Mouse (Mus musculus) urinary bladder, postnatal 36 days (tissue): ENCODE results near the gene Cdc34b.

Experiments
- DNase-seq, 2 experiments: peaks; one replicate each; pipeline ENCODE4 v3.0.0; 2022; ENCODE audit warnings: low spot score in 2 of 2, mixed read lengths in 1 of 2

The Cdc34b gene

GRCm38 (mm10) chr11:94735746-94736145, 5.8 kb upstream of the Cdc34b start:
- no peak for DNase-seq

- no peak for DNase-seq
Measured at GRCm38 (mm10) chr11:94752946-94753713, 11.5 kb downstream of the Cdc34b start.

GRCm38 (mm10) chr11:94759916-94760315, 18.3 kb downstream of the Cdc34b start:
- DNase-seq: no peak

GRCm38 (mm10) chr11:94760364-94760763, 18.8 kb downstream of the Cdc34b start:
- no peak for DNase-seq

- DNase-seq: no peak
Measured at GRCm38 (mm10) chr11:94760799-94761198, 19.2 kb downstream of the Cdc34b start.

- no peak for DNase-seq
Measured at GRCm38 (mm10) chr11:94762281-94762680, 20.7 kb downstream of the Cdc34b start.

GRCm38 (mm10) chr11:94762775-94763174, 21.2 kb downstream of the Cdc34b start:
- DNase-seq: no peak

- DNase-seq: no peak
Measured at GRCm38 (mm10) chr11:94767241-94767640, 25.7 kb downstream of the Cdc34b start.

GRCm38 (mm10) chr11:94772363-94773055, 30.9 kb downstream of the Cdc34b start:
- no peak for DNase-seq

- DNase-seq: no peak
Measured at GRCm38 (mm10) chr11:94773851-94774250, 32.3 kb downstream of the Cdc34b start.

GRCm38 (mm10) chr11:94774887-94775497, 33.4 kb downstream of the Cdc34b start:
- no peak for DNase-seq

- DNase-seq: no peak
Measured at GRCm38 (mm10) chr11:94782603-94783002, 41.0 kb downstream of the Cdc34b start, which contains the start of gene Tmem92. TSS of gene Tmem92 (minus strand) at chr11:94782703.

- DNase-seq: peak; percentile 55 to 62
Measured at GRCm38 (mm10) chr11:94785247-94785646, 43.7 kb downstream of the Cdc34b start.

GRCm38 (mm10) chr11:94791700-94792099, 50.1 kb downstream of the Cdc34b start:
- DNase-seq: no peak
